Mouse (Mus musculus) urinary bladder, postnatal 36 days (tissue): ENCODE measurements around the gene Agbl2.

Experiments used
- DNase-seq, 2 experiments: peaks; one replicate each; pipeline ENCODE4 v3.0.0; 2022; ENCODE audit warnings: low spot score in 2 of 2, mixed read lengths in 1 of 2

Gene Agbl2

GRCm38 (mm10) chr2:90782458-90782857 lies at the start of gene Agbl2:
TSS of gene Agbl2 (plus strand) at chr2:90782727.
- peak in 1 of 2 experiments; percentile 6 for DNase-seq

GRCm38 (mm10) chr2:90735326-90735725 lies 47.2 kb upstream of the Agbl2 start:
- DNase-seq, result no peak

- DNase-seq, result no peak
Observed at GRCm38 (mm10) chr2:90738801-90739200, 43.7 kb upstream of the Agbl2 start.

GRCm38 (mm10) chr2:90739327-90739726 lies 43.2 kb upstream of the Agbl2 start:
- no peak for DNase-seq

GRCm38 (mm10) chr2:90739921-90740320 lies 42.6 kb upstream of the Agbl2 start:
- DNase-seq, result no peak

- no peak for DNase-seq
Observed at GRCm38 (mm10) chr2:90744285-90745052, 38.1 kb upstream of the Agbl2 start.

GRCm38 (mm10) chr2:90745053-90745678 lies 37.4 kb upstream of the Agbl2 start, which contains the start of gene Fnbp4:
TSS of gene Fnbp4 (plus strand) at chr2:90745370.
- peak; percentile 97 to 98 for DNase-seq

- peak in 1 of 2 experiments; percentile 45 for DNase-seq
Observed at GRCm38 (mm10) chr2:90745740-90746537, 36.6 kb upstream of the Agbl2 start.

- DNase-seq, result no peak
Observed at GRCm38 (mm10) chr2:90746538-90746865, 36.0 kb upstream of the Agbl2 start.

- DNase-seq, result no peak
Observed at GRCm38 (mm10) chr2:90747131-90747530, 35.4 kb upstream of the Agbl2 start.

- DNase-seq, result no peak
Observed at GRCm38 (mm10) chr2:90749676-90750459, 32.7 kb upstream of the Agbl2 start.

- no peak for DNase-seq
Observed at GRCm38 (mm10) chr2:90753565-90753964, 29.0 kb upstream of the Agbl2 start.

GRCm38 (mm10) chr2:90754188-90754587 lies 28.3 kb upstream of the Agbl2 start:
- DNase-seq, result no peak

GRCm38 (mm10) chr2:90765123-90765522 lies 17.4 kb upstream of the Agbl2 start:
- DNase-seq, result no peak

GRCm38 (mm10) chr2:90781323-90781722 lies 1.2 kb upstream of the Agbl2 start:
- DNase-seq, result no peak

- no peak for DNase-seq
Observed at GRCm38 (mm10) chr2:90781938-90782337, 589 bp upstream of the Agbl2 start.

- DNase-seq, result peak in 1 of 2 experiments; percentile 19
Observed at GRCm38 (mm10) chr2:90782901-90783486, 467 bp downstream of the Agbl2 start.

GRCm38 (mm10) chr2:90788126-90788525 lies 5.6 kb downstream of the Agbl2 start:
- no peak for DNase-seq

- DNase-seq, result no peak
Observed at GRCm38 (mm10) chr2:90808241-90809126, 26.0 kb downstream of the Agbl2 start.

GRCm38 (mm10) chr2:90810751-90811150 lies 28.2 kb downstream of the Agbl2 start:
- no peak for DNase-seq
